Mouse (Mus musculus) urinary bladder, postnatal 10 days (tissue): ENCODE results near the gene Olfr339.
"Not testable (repeated sequence)": the region's sequence is repeated elsewhere in the genome, so short reads cannot be mapped to it uniquely, and the experiment has no call there.

Source experiments
- DNase-seq: peaks from one replicate; pipeline ENCODE4 v3.0.0; 2022; ENCODE audit warnings: low spot score

Olfr339 gene

DNA sequence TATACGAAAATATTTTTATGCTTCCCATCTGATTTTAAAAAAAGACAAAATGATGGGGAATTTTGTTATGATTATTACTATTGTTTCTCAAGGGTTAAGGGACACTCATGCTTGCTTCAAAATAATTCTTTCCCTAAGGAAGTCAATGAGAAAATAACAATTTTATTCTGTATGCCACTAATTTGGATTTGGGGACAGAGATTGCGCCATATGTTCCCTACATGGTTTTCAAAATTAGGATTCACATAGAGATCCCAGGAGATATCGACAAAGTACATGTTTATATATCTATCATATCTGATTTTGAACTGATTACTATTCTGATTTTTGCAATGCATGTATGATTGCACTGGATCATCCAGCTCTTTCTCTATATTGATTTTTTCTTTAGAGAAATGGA lies at the start of gene Olfr339:
Gene Olfr339, plus strand, starts transcription at position 301 of the 400 bp plus-strand sequence.
- no peak for DNase-seq

DNA sequence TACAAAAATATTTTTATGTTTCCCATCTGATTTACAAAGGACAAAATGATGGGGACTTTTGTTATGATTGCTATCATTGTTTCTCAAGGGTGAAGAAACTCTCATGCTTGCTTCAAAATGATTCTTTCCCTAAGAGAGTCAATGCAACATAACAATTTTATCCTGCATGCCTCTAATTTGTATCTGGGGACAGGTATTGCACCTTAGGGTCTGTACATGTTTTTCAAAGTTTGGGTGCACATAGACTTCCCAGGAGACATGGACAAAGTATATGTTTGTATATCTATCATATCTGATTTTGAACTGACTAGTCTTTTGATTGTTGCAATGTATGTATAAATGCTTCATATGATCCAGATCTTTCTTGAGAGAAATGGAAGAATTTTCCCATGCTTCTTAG lies 45.5 kb upstream of the Olfr339 start, which contains the start of gene Olfr338:
Gene Olfr338, plus strand, starts transcription at position 301 of the 400 bp plus-strand sequence.
- DNase-seq: no peak

DNA sequence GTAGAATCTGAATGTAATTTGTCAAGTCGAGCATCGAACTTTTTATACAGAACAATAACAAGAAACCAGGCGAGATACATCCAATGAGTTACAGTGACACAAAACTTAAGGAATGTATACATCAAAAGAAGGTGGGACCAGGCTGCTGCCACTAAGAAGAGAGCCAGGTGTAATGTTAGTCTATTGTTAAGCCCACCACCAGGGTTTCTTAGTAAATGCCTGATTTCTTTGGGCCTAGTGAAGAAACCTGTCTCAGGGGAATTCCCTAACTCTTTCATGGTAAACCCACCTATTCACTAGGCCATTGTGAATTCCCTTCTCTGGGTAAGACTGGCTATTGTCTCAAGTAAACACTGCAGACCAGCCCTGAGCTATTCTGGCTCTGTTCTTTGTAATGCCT lies 3.6 kb upstream of the Olfr339 start:
- DNase-seq: not testable (repeated sequence)

DNA sequence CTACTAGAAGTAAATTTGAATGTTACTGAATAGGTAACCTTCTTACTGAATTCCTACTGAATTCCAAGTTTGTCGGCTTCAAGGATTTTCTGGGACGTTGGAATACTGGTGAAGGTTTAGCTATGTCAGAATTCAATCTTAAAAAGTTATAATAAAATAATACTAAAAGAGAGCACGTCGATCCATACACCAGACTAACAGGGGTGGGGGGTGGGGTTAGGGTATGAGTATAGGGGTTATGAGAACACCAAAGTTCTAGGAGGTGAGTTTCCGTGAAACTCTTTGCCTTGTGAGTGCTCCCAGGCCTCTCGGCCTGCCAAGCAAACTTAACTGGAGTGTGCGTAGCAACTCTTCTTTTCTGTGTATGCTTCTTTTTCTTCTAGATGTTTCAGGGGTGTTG lies 3.2 kb upstream of the Olfr339 start:
- not testable (repeated sequence) for DNase-seq

- no peak for DNase-seq
These were observed 33.5 kb downstream of the Olfr339 start, which contains the start of gene Olfr340 for GRCm38 (mm10) chr2:36452287-36452686. TSS of gene Olfr340 (plus strand) at chr2:36452587.

GRCm38 (mm10) chr2:36473634-36474033 lies 54.9 kb downstream of the Olfr339 start:
- DNase-seq: no peak
